Mouse (Mus musculus): ENCODE measurements around the gene Rps6ka5. TPM values are rescaled to one million over a fixed set of nuclear protein-coding genes. Genes with fewer than 3 reads are reported as not detected.

Rps6ka5 gene
- polyA plus RNA-seq, 1 experiment from 2014 or later, result 3.8 TPM

DNA sequence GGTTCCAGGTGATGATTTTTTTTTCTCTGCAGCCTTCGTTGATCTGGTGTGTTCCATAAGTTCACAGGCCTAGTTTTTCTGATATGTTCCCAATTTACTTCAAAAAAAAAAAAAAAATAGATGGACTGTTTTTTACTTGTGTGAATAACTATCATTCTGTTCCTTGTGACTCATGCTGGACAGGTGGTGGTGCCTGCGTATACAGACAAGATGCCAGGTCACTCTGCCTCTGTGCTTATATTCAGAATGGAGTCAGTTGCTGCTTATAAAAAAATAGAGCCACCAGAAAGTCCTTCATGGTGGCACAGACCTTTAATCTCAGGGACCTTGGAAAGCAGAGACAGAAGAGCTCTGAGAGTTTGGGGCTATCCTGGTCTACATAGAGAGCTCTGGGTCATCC lies 8.8 kb upstream of the Rps6ka5 start:
- Histone ChIP-seq H3K27ac (replicated peaks; ENCODE audit: low read depth, low read length) (no peak overlapping the region), H3K36me3 (replicated peaks; ENCODE audit: control insufficient read depth, insufficient read depth, low read depth, low read length) (no peaks in the 10 kb centered on the region), H3K9ac (replicated peaks; ENCODE audit: low read length) (no peak overlapping the region), H3K27me3 (ENCODE audit: control insufficient read depth, insufficient read depth, low read length) (no peaks in the 10 kb centered on the region), H3K4me3 (ENCODE audit: low read depth, low read length) (no peak overlapping the region), H3K4me1 (ENCODE audit: control insufficient read depth, insufficient read depth, low read length) (no peaks in the 10 kb centered on the region), H3K9me3 (replicated peaks; ENCODE audit: control insufficient read depth, low read length) (no peaks in the 10 kb centered on the region), H3K4me2 (ENCODE audit: low read depth, low read length) (no peak overlapping the region)
- ATAC-seq (replicated peaks; ENCODE audit: insufficient number of reproducible peaks, low FRiP score, low TSS enrichment, low read depth) (no peak), DNase-seq (ENCODE audit: low spot score) (no peak)
- WGBS, result 66% methylated on average over 2 of the region's 2 CpGs

DNA sequence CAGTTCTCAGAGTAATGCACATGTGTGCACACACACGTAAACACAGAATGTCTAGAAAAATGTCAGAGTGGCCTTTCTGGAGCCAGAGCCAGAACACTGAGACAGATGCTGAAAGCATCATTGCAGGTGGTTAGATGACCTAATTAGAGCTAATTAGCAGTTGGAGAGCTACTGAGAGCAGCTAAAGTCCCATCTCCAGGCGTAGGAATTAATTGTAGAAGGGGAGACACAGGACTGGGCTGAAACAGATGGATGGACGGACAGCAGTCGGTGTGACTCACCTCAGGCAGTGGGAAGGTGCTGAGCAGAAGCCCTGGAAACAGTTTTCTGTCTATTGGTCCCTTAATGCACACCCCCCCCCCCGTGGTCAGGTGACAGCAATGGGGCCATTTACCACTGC lies 8.4 kb upstream of the Rps6ka5 start:
- no peaks in the 10 kb centered on the region for H3K36me3 ChIP-seq (replicated peaks; ENCODE audit: control insufficient read depth, insufficient read depth, low read depth, low read length)
- no peaks in the 10 kb centered on the region for H3K4me1 ChIP-seq (ENCODE audit: control insufficient read depth, insufficient read depth, low read length)
- H3K9me3 ChIP-seq (replicated peaks; ENCODE audit: control insufficient read depth, low read length), result no peaks in the 10 kb centered on the region
- DNase-seq (ENCODE audit: low spot score) (no peak), ATAC-seq (replicated peaks; ENCODE audit: insufficient number of reproducible peaks, low FRiP score, low TSS enrichment, low read depth) (no peak)
- no peak overlapping the region for H3K9ac ChIP-seq (replicated peaks; ENCODE audit: low read length)
- H3K27me3 ChIP-seq (ENCODE audit: control insufficient read depth, insufficient read depth, low read length), result no peaks in the 10 kb centered on the region
- H3K4me3 ChIP-seq (ENCODE audit: low read depth, low read length), result no peak overlapping the region
- WGBS, result 66% methylated on average over 5 of the region's 5 CpGs
- H3K27ac ChIP-seq (replicated peaks; ENCODE audit: low read depth, low read length), result no peak overlapping the region
- no peak overlapping the region for H3K4me2 ChIP-seq (ENCODE audit: low read depth, low read length)

GRCm38 (mm10) chr12:100728646-100729485 lies 2.1 kb upstream of the Rps6ka5 start:
- DNase-seq (ENCODE audit: low spot score) (no peak), ATAC-seq (replicated peaks; ENCODE audit: insufficient number of reproducible peaks, low FRiP score, low TSS enrichment, low read depth) (no peak)
- H3K9ac ChIP-seq (replicated peaks; ENCODE audit: low read length), result no peak overlapping the region

GRCm38 (mm10) chr12:100727891-100728290 lies 1.1 kb upstream of the Rps6ka5 start:
- H3K4me3 ChIP-seq (ENCODE audit: low read depth, low read length), result no peak overlapping the region
- WGBS, result 49% methylated on average over 7 of the region's 7 CpGs
- no peak for ATAC-seq (replicated peaks; ENCODE audit: insufficient number of reproducible peaks, low FRiP score, low TSS enrichment, low read depth)
- H3K4me2 ChIP-seq (ENCODE audit: low read depth, low read length), result no peak overlapping the region
- no peak for DNase-seq (ENCODE audit: low spot score)
- H3K9me3 ChIP-seq (replicated peaks; ENCODE audit: control insufficient read depth, low read length), result no peaks in the 10 kb centered on the region
- H3K27me3 ChIP-seq (ENCODE audit: control insufficient read depth, insufficient read depth, low read length), result no peaks in the 10 kb centered on the region
- H3K36me3 ChIP-seq (replicated peaks; ENCODE audit: control insufficient read depth, insufficient read depth, low read depth, low read length), result no peaks in the 10 kb centered on the region
- no peak overlapping the region for H3K27ac ChIP-seq (replicated peaks; ENCODE audit: low read depth, low read length)
- H3K4me1 ChIP-seq (ENCODE audit: control insufficient read depth, insufficient read depth, low read length), result no peaks in the 10 kb centered on the region
- H3K9ac ChIP-seq (replicated peaks; ENCODE audit: low read length), result no peak overlapping the region

More at GRCm38 (mm10) chr12:100728646-100729485, 2.1 kb upstream of the Rps6ka5 start:
- no peaks in the 10 kb centered on the region for H3K27me3 ChIP-seq (ENCODE audit: control insufficient read depth, insufficient read depth, low read length)
- no peaks in the 10 kb centered on the region for H3K9me3 ChIP-seq (replicated peaks; ENCODE audit: control insufficient read depth, low read length)
- no peaks in the 10 kb centered on the region for H3K36me3 ChIP-seq (replicated peaks; ENCODE audit: control insufficient read depth, insufficient read depth, low read depth, low read length)
- H3K4me2 ChIP-seq (ENCODE audit: low read depth, low read length), result no peak overlapping the region
- no peak overlapping the region for H3K27ac ChIP-seq (replicated peaks; ENCODE audit: low read depth, low read length)
- 73% methylated on average over 14 of the region's 14 CpGs for WGBS
- H3K4me3 ChIP-seq (ENCODE audit: low read depth, low read length), result no peak overlapping the region
- no peaks in the 10 kb centered on the region for H3K4me1 ChIP-seq (ENCODE audit: control insufficient read depth, insufficient read depth, low read length)

GRCm38 (mm10) chr12:100725458-100725786 lies 1.4 kb downstream of the Rps6ka5 start:
- no peak overlapping the region for H3K27ac ChIP-seq (replicated peaks; ENCODE audit: low read depth, low read length)
- peak overlapping the region; percentile 73; the same call in 1 of the 2 replicates for H3K4me3 ChIP-seq (ENCODE audit: low read depth, low read length)
- H3K27me3 ChIP-seq (ENCODE audit: control insufficient read depth, insufficient read depth, low read length), result no peaks in the 10 kb centered on the region
- H3K36me3 ChIP-seq (replicated peaks; ENCODE audit: control insufficient read depth, insufficient read depth, low read depth, low read length), result no peaks in the 10 kb centered on the region
- DNase-seq (ENCODE audit: low spot score) (no peak), ATAC-seq (replicated peaks; ENCODE audit: insufficient number of reproducible peaks, low FRiP score, low TSS enrichment, low read depth) (no peak)
- 0 out of 2 replicates have a peak overlapping the region, but pooled peaks have one; percentile 13 for H3K9ac ChIP-seq (replicated peaks; ENCODE audit: low read length)
- 8% methylated on average over 17 of the region's 17 CpGs for WGBS
- H3K4me2 ChIP-seq (ENCODE audit: low read depth, low read length), result peak overlapping the region; percentile 40
- no peaks in the 10 kb centered on the region for H3K9me3 ChIP-seq (replicated peaks; ENCODE audit: control insufficient read depth, low read length)
- H3K4me1 ChIP-seq (ENCODE audit: control insufficient read depth, insufficient read depth, low read length), result no peaks in the 10 kb centered on the region

DNA sequence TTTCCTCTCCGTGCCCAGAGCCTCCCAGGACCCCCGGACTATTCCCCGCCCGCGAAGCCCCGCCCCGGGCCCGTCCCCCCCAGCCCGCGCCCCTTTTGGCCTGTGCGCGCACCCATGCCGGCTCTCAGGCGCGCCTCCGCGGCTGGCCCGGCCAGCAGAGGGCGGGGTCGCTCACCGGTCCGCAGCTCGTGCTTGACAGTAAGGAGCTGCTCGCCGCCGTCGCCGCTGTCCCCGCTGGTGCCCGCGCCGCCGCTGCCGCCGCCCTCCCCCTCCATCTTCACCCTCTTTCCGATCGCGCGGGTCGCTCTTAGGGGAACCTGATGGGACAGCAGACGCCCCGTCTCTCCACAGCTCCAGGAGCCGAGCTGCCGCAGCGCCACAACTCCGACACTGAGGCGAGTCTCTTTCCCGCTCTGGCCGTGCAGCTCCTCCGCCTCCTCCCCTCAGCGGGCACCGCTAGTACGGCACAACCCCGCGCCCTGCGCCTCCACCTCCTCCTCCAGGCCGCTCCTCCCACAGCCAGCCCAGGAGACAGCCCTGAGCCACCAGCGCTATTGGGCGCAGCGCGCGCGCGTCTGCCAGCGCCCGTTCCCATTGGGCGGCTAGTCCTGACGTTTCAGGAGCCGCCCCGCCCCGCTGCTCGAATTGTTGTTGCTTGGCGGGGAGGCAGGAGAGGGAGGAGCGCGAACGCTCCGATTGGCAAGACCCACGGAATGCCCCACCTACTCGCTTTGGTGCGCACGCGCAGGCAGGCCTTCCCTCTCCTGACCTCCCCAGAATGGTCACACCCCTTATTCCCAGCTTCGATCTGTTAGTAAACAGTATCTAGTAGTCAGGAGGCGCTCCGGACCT lies 2.0 kb downstream of the Rps6ka5 start:
- Histone ChIP-seq H3K9ac (replicated peaks; ENCODE audit: low read length) (peak overlapping the region; percentile 74), H3K4me1 (ENCODE audit: control insufficient read depth, insufficient read depth, low read length) (no peaks in the 10 kb centered on the region), H3K9me3 (replicated peaks; ENCODE audit: control insufficient read depth, low read length) (no peaks in the 10 kb centered on the region), H3K36me3 (replicated peaks; ENCODE audit: control insufficient read depth, insufficient read depth, low read depth, low read length) (no peaks in the 10 kb centered on the region), H3K4me2 (ENCODE audit: low read depth, low read length) (peak overlapping the region; percentile 83), H3K4me3 (ENCODE audit: low read depth, low read length) (peak overlapping the region; percentile 73), H3K27me3 (ENCODE audit: control insufficient read depth, insufficient read depth, low read length) (no peaks in the 10 kb centered on the region), H3K27ac (replicated peaks; ENCODE audit: low read depth, low read length) (peak overlapping the region; percentile 93)
- peak; percentile 100 for DNase-seq (ENCODE audit: low spot score)
- ATAC-seq (replicated peaks; ENCODE audit: insufficient number of reproducible peaks, low FRiP score, low TSS enrichment, low read depth), result peak; percentile 100
- under 1% methylated on average over 81 of the region's 85 CpGs for WGBS

DNA sequence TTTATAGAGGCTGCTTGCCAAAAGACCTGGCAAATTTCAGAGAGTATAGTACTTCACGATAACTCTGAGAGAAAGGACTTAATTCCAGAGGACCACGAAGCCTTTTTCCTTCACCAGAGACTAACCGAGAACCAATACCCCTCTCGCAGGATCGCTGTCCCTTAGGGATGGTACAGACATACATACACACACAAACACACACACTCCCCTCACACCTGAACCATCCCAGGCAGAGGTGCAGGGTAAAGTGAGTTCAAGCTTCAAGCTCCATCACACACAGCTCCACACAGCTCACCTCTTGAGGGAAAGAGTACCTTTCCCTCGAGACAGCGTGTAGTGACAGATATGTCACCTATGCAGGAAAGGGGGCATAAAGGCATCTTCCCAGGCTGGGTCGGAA lies 2.6 kb downstream of the Rps6ka5 start:
- Histone ChIP-seq H3K4me2 (ENCODE audit: low read depth, low read length) (peak overlapping the region; percentile 83), H3K27ac (replicated peaks; ENCODE audit: low read depth, low read length) (peak overlapping the region; percentile 93; the same call in 1 of the 2 replicates), H3K9me3 (replicated peaks; ENCODE audit: control insufficient read depth, low read length) (no peaks in the 10 kb centered on the region), H3K36me3 (replicated peaks; ENCODE audit: control insufficient read depth, insufficient read depth, low read depth, low read length) (no peaks in the 10 kb centered on the region), H3K4me1 (ENCODE audit: control insufficient read depth, insufficient read depth, low read length) (no peaks in the 10 kb centered on the region), H3K4me3 (ENCODE audit: low read depth, low read length) (peak overlapping the region; percentile 73), H3K27me3 (ENCODE audit: control insufficient read depth, insufficient read depth, low read length) (no peaks in the 10 kb centered on the region), H3K9ac (replicated peaks; ENCODE audit: low read length) (peak overlapping the region; percentile 74)
- ATAC-seq (replicated peaks; ENCODE audit: insufficient number of reproducible peaks, low FRiP score, low TSS enrichment, low read depth), result no peak
- DNase-seq (ENCODE audit: low spot score), result no peak
- WGBS, result 2% methylated on average over 8 of the region's 8 CpGs

DNA sequence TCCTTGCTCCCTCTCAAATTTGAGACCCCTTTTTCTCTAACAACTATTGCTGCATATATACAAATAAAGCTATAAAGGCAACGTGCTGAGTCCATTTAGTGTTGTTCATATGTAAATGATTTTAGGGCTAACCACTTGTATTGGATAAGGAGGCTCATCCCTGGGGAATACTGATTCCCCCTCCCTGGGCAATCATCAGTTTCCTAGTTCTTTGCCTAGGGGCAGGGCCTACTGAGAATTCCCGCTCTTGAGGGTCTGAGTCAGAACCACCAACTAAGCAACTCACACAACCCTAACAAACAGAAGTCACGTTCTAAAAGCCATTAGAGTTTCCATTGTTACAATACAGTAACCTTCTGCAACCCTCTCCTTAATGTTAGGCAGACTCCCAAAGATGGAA lies 6.0 kb downstream of the Rps6ka5 start:
- Histone ChIP-seq H3K27ac (replicated peaks; ENCODE audit: low read depth, low read length) (no peak overlapping the region), H3K9ac (replicated peaks; ENCODE audit: low read length) (no peak overlapping the region), H3K4me2 (ENCODE audit: low read depth, low read length) (no peak overlapping the region), H3K36me3 (replicated peaks; ENCODE audit: control insufficient read depth, insufficient read depth, low read depth, low read length) (no peaks in the 10 kb centered on the region), H3K4me1 (ENCODE audit: control insufficient read depth, insufficient read depth, low read length) (no peaks in the 10 kb centered on the region), H3K4me3 (ENCODE audit: low read depth, low read length) (no peak overlapping the region), H3K9me3 (replicated peaks; ENCODE audit: control insufficient read depth, low read length) (no peaks in the 10 kb centered on the region), H3K27me3 (ENCODE audit: control insufficient read depth, insufficient read depth, low read length) (no peaks in the 10 kb centered on the region)
- 43% methylated on average over 3 of the region's 3 CpGs for WGBS
- no peak for DNase-seq (ENCODE audit: low spot score)
- no peak for ATAC-seq (replicated peaks; ENCODE audit: insufficient number of reproducible peaks, low FRiP score, low TSS enrichment, low read depth)
